Mouse (Mus musculus): ENCODE data around the gene Arhgap42. TPM values are rescaled to one million over a fixed set of nuclear protein-coding genes. Genes with fewer than 3 reads are reported as not detected.

The Arhgap42 gene
- total RNA-seq, 2 experiments from 2014 or later = not detected

DNA sequence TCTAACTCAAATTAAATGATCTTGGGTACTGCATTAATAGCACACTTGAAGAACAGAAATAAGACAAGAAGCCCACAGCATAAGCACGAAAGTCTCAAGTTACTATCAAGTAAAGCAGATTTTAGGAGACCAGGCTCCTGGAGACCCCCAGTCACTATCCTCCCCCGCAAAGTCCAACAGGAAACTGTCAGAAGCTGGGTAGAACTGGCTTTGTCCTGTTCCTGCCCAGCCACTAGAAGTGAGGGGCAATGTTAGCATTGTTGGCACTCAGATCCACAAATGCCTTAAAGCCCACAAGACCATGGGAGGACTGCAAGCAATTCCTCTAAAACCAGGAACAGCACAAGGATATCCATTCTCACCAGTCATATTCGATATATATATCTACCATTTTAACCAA, 80.7 kb downstream of the Arhgap42 start:
- no peak for ATAC-seq (replicated peaks; ENCODE audit: low FRiP score, low TSS enrichment, poor library complexity, severe bottlenecking)

DNA sequence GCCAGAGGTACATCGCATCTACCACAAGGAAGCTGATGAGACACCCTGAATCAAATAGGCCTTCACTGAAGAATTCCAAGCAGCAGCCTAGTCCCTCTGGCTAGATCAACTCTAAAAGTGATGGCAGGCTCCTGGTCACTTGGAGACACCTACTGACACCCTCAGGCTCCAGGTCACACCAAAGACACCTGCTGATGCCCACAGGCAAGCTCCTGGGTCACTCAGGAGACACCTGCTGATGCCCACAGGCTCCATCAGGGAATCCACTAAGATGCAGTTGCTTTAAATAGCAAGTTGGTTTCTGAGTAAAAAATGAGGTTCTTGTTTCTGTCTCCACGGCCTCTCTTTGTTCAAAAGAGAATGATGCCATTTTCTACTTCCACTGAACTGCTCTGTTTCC, 81.5 kb downstream of the Arhgap42 start:
- no peak for ATAC-seq (replicated peaks; ENCODE audit: low FRiP score, low TSS enrichment, poor library complexity, severe bottlenecking)

DNA sequence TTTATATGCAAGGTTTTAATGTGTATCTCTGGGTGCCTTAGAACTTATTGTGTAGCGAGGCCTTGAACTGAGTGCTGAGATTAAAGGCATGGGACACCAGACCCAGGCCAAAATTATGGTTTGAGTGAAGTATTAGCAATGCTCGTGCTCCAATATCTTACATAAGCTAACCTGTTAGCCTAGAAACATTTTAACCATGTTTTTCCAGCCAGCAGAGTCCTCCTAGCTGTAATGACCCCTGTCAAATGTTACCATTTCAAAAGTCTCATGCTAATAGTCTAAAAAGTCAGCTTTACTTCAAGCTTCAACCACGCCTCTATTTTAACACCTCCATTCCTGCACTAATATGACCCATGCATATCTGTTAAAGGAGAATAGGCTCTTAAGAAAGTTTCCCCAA, 84.3 kb downstream of the Arhgap42 start:
- ATAC-seq (replicated peaks; ENCODE audit: low FRiP score, low TSS enrichment, poor library complexity, severe bottlenecking) = no peak

DNA sequence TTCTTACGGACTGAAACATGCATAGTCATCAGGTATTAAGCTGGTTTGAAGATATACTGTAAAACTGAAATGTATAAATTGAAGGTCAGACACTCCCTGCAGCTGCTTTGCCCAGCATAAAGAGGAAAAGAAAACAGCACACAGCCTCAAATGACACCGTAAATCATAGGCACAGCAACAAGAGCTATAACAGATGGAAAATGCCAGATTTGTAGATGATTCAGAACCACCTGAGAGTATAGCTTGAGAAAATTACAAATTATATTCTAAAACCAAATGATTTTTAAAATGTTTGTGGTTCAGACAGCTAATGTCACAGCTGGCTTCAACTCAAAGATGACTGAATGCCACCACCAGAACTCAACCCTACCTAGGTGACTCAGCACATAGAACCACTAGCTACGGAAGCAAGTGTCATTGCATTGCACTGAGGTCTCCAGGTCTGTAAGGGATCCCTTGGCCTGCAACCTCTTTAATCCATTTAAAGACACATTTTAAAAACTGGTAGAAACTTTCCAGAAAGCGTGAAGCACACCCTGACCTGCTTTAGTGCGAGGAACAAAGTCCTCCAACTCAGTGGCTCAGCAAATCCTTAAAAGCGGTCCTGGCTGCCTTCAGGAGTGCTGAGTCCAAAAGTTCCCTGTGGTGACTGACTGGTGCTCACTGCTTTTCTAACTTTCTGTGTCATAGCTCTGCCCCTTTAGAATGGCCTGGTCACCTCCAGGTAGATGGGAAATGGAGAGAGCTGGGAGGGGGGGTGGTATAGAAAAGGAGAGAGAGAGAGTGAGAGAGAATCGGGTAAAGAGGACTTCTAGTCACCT, 94.4 kb downstream of the Arhgap42 start:
- no peak for ATAC-seq (replicated peaks; ENCODE audit: low FRiP score, low TSS enrichment, poor library complexity, severe bottlenecking)

DNA sequence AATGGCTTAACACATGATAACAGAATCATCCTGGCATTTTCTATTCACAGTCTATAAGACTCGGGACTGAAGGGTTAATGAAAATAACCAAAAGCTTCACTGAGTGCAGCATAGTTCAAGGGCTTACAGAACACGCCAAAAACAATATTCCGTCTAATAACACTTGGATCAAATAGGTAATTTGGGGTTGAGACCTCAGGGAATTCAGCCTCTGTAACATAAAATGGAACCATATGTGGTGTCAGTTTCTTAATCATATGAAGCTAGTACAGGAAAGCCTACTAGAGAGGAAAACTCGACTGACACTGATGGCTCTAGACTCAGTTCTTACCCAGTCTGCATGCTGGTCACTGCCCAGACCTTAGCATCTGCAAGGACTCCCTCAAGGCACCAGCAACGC, 95.8 kb downstream of the Arhgap42 start:
- ATAC-seq (replicated peaks; ENCODE audit: low FRiP score, low TSS enrichment, poor library complexity, severe bottlenecking) = no peak

DNA sequence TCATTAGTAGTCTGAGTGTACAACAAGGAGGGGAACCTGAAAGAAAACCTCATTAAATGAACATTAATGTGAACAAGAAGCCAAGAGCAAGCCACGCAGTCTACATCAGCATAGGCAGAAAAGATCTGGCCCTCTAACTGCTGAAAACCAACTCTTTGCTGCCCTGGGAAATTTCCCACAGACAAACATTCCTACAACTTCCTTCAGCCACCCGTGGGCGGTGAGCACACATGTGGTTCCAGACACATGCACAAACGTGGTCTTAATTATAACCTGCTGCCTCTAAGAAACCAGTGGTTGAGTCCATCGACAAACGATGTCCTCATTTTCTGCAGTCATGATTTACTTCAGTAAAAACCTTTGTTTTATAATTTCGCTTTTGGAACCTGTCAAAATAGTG, 96.3 kb downstream of the Arhgap42 start:
- no peak for ATAC-seq (replicated peaks; ENCODE audit: low FRiP score, low TSS enrichment, poor library complexity, severe bottlenecking)

DNA sequence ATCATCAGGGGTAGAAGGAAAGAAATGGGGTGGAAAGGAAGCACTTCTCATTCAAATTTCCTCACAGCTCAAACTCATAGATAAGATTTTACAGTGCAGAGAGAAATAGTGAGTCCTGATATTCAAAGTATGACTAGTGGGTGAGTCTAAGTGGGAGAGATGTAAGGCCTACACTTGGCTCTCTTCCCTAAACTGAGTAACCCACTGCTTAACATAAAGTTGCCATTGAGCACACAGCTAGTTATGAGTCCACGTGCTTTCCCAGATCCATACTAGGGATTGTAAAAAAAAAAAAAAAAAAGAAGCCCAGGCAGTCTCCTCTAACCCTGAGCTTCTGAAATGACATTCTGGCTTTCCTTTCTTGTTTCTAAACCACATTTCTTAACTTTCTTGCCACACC, 96.8 kb downstream of the Arhgap42 start:
- ATAC-seq (replicated peaks; ENCODE audit: low FRiP score, low TSS enrichment, poor library complexity, severe bottlenecking) = no peak

DNA sequence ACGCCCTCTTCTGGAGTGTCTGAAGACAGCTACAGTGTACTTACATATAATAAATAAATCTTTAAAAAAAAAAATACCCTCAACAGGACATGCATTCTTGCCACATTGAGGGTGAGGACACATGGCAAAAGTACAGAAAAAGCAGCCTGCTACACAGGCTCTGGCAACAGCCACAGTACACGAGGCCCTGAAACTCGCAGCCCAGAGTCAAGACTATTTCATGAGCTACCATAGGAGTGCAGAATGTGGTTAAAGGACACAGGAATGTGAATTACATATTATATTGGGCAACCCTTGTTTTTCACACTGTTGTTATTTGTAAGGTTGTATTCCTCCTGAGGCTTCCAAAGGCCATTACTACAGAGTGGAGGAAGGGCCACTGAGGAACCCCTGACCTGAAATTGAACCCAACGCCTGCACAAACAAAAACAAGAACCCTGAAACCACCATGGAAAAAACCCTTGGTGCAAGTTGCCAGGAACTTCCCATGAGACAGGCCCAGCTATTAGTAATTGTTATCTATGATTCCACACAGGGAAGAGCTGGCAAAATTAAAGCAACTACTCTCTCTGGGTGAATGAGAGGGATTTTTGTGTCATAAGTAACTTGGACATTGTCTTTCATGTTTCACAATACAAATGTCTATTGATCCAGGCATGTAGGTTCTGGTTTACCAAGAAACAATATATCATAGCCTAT, 109.8 kb downstream of the Arhgap42 start:
- no peak for ATAC-seq (replicated peaks; ENCODE audit: low FRiP score, low TSS enrichment, poor library complexity, severe bottlenecking)

DNA sequence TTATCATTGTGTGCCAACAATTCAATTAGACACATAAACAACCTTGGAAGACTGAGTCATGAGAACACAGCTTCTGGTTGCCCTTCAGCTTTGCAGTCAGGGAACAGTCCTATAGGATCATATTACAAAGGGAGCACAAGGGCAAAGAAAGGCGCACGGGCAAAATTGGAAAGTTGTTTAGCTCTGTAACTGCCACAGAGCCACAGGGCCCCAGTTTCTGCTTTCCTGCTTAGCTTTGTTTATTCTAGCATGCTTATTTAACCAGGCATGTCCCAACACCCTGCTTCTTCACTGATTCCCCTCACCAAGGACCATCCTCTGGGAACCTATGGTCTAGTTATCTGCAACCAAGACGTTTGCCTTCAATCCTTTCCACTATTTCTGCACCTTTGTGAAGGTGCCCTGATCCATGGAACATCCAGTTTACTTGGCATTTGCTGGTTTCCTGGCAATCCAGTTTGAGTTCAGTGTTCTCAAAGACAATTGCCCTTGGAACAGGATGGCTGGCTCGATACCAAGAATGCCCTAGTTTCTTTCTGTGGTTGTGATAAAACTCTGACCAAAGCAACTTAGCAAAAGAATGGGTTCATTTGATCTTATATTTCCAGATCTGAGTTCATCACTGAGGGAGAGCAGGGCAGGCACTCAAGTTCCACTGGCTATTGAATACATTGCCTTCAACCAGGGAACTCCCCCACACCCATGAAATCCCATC, 111.7 kb downstream of the Arhgap42 start:
- no peak for ATAC-seq (replicated peaks; ENCODE audit: low FRiP score, low TSS enrichment, poor library complexity, severe bottlenecking)

DNA sequence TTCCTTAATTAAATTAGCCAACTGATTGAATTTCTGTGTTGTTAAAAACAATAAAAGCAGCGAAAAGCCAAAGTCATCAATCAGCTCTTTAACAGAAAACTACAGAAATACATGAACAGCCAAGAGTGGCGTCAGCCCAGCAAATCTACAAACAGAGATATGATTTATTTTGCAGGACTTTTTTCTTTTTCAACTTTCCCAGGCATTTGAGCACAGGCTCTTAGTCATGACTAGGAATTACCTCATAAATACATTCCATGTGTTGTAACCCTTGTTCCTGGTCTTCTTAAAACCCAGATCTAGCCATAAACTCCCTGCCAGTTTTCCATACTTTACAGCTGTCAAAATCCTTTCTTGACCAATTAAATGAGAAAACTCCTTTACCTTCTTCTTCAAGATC, 114.7 kb downstream of the Arhgap42 start:
- ATAC-seq (replicated peaks; ENCODE audit: low FRiP score, low TSS enrichment, poor library complexity, severe bottlenecking) = no peak

DNA sequence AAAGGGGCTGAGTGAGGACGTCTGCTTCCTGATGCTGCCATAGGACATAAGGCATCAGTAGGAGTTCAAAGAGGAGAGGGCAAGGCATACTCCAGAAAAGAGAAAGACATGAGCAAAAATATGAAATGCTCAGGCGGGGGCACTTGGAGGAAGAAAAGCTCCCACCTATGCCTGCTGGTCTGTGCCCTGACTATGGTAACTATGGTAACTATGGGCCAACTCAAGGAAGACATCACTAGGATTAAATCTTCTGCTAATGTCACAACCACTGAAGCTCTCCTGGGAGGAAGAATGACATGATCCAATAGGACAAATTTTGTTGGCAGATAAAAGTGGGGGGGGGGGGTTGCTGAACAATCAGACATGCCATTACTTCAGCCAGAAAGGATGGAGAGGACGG, 124.6 kb downstream of the Arhgap42 start:
- no peak for ATAC-seq (replicated peaks; ENCODE audit: low FRiP score, low TSS enrichment, poor library complexity, severe bottlenecking)

DNA sequence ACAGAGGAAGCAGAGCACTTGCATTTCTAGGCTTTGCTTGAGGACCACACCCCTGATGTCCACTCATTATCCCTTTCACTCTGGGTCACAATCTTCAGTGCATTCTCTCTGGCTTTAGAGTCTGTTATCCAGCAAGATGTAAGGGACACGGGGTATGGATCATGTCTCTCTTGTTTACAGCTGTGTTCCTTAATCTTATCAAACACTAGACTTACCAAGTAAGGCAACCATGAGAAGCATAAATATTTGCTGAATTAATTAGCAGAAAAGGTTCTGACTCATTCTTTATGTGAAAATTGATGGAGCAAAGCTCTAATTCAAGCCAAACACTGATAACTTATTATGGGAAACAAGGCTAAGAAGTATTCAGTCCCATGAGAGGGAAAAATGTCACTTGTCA, 125.1 kb downstream of the Arhgap42 start:
- ATAC-seq (replicated peaks; ENCODE audit: low FRiP score, low TSS enrichment, poor library complexity, severe bottlenecking) = no peak

DNA sequence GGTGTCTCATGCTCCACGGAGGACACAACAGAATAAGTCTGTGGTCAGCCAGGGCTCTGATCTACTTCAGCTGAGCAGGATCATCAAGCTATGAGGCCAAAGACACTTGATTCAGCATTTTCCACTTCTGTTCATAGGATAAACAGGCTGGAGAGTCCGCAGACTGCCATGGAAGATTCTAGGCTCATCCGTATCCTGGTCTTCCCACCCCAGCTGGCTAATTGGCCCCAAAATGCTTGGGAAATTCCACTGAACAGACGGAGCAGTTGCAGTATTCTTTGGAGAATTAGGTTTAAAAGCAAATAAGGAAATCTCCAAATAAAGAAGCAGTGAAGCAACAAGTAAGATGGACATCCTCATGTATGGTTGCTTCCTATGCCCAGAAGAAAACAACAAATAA, 126.0 kb downstream of the Arhgap42 start:
- ATAC-seq (replicated peaks; ENCODE audit: low FRiP score, low TSS enrichment, poor library complexity, severe bottlenecking) = no peak

DNA sequence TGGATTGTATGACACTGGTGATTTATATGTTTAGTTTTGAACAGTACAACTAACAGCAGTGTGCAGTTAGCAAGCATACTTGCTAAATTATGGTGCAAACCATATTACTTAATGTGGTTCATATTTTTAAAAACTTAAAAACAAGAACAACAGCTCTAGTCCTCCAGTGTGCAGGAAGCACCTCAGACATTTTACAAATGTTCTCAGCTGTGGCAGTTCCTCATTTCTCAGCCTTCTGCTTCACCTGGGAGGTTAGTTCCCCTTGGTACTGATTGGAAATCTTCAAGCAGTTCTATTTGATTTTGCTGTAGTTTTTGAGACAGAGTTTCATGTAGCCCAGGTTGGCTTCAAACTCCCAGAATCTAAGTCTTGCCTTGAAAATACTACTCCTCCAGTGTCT, 131.2 kb downstream of the Arhgap42 start:
- ATAC-seq (replicated peaks; ENCODE audit: low FRiP score, low TSS enrichment, poor library complexity, severe bottlenecking) = no peak

DNA sequence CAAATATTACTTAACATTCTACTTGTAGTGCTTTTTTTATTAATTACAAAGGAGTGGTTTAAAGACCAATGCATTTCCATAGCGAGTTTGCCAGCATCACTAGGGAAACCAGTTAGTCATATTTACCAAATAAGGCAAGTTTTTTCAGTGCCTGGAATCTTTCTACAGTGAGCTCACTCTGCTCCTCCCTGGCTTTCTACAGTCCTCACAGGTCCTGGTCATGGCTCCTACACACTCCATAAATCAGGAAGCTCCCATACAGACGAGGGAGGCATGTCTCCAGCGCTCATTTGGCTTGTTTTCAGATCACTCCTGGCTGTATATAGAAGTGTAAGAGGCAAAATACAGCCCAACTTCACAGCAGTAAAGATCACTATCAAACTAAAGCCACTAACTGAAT, 134.1 kb downstream of the Arhgap42 start:
- ATAC-seq (replicated peaks; ENCODE audit: low FRiP score, low TSS enrichment, poor library complexity, severe bottlenecking) = no peak

DNA sequence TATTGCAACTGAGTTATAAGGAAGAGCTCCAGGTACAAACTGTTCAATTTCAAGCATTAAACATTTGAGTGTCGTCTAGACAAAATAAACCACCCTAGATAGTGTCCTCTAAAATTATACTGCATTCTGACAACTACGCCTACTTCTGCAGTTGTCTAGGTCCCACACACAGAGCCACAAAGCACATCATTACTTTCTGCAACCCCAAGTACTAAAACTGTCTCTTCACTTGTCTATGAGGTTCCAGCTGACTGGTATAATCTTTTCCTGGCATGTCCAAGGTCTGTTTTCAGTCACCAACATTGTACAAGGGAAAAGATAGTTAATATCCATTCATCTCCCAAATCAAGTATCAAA, 136.8 kb downstream of the Arhgap42 start:
- no peak for ATAC-seq (replicated peaks; ENCODE audit: low FRiP score, low TSS enrichment, poor library complexity, severe bottlenecking)

DNA sequence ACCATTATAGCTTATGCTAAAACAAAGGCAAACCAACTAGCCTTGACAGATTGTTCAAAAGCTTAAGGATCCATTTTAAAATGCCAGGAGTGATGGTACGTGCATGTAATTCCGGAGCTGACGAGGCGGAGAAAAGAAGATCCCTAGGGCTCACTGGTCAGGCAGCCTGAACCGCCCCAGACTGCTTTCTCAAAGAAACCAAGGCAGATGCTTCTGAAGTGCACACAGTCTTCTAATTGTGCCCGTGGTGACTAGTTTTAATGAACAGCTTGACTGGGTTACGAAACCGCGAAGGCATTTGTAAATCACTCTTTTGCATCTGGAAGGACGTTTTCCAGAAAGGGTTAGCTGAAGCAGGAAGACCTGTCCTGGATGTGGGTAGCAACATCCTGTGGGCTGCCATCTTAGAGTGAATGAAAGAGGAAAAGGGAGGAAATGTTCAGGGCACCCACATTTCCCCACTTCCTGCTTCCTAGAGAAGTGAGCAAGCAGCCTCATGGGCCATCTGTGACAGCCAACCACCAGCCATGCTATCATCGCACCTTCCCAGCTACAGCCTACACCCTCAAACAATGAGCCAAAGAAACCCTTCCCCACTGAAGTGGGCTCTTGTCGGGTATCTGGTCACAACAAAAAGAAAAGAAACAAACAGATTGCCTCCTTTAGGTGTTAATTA, 137.3 kb downstream of the Arhgap42 start:
- no peak for ATAC-seq (replicated peaks; ENCODE audit: low FRiP score, low TSS enrichment, poor library complexity, severe bottlenecking)

DNA sequence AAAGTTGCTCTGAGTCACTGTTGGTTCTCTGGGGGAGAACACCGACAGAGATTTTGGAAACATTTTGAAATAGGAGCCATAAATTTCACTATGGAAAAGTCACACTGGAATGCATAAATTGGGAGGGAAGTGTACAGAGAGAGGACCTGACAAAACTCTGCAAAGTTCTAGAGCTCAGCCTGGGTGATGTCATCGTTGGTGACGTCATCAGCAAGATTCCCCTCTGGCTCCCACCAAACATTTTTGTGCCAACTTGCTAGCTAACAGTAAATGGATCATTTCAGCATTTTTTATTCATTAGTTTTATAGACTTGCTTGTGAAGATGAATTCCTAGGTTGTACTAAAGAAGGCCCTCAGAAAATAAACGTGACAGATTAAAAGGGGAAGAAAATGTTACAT, 137.8 kb downstream of the Arhgap42 start:
- no peak for ATAC-seq (replicated peaks; ENCODE audit: low FRiP score, low TSS enrichment, poor library complexity, severe bottlenecking)

DNA sequence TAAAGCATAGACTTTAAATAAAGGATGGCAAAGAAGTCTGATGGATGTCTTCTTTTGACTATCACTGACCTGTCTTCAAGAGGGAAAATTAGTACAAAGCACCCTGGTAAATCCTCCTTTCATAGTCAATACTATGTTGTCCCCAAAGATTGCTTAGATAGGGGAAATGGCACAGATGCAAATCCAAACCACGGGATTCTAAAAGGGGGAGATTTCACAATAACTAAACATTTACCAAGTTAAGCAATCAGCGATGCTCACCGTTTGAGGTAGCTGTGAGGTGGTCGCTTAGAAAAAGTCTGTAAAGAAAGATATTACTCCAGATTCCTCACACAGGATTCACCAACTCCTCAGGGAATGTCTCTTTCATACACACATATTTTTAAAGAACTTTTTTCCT, 141.1 kb downstream of the Arhgap42 start:
- ATAC-seq (replicated peaks; ENCODE audit: low FRiP score, low TSS enrichment, poor library complexity, severe bottlenecking) = no peak

DNA sequence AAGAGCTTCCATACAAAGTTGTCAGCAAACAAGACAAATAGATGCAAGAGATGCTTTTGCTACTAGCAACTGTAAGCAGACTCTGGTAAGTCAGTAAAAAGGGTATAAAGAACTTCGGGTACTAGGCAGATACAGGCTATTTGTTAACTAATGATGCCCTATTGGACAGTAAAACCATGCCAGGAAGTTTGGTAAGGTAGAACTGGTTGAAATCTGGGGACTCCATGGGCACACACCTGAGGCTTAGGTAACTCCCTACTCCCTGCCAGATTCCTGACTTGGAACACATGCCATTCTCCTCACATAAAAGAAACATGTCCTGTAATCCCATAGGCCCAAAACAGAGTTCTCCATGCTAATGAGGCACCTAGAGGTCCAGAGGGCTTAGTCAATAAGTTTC, 142.1 kb downstream of the Arhgap42 start:
- no peak for ATAC-seq (replicated peaks; ENCODE audit: low FRiP score, low TSS enrichment, poor library complexity, severe bottlenecking)
